Mouse (Mus musculus) spleen, adult 2 months (tissue): ENCODE data around the gene Epb41l1.

Experiments
- CTCF ChIP-seq: fragments of 200-500 bp; IDR thresholded peaks from 2 replicates; pipeline ENCODE4 v1.5.1; 2011; ENCODE audit warnings: mild to moderate bottlenecking, inconsistent platforms; ENCODE audit not compliant: insufficient read depth, insufficient read length, insufficient replicate concordance; ENCODE audit errors: extremely low read depth
- POLR2A ChIP-seq: fragments of 200-500 bp; IDR thresholded peaks from 2 replicates; pipeline ENCODE4 v1.6.1; 2011; ENCODE audit warnings: low read depth, low read length, inconsistent platforms

DNA sequence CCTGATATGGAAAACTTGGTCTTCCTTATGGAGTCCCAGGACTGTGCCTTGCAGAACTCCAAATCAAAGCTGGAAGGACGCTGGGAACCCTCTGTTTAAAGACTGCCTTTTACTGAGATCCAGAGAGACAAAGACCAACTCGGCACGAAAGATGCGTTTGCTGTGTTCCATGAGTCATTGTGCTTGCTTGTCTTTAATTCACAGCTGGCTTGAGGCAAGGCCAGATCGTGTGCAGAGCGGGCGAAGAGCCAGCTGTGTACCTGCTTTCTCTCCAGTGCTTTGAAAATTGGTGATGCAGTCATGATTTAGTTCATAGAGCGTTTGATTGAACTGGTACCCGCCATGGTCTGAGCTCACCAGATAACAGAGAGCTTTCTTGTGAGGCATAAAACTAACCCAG is 94.4 kb downstream of the Epb41l1 start:
- no peak for TF ChIP-seq CTCF
- TF ChIP-seq POLR2A, result no peak
